Mouse (Mus musculus) lung, adult 2 months (tissue): ENCODE results near the gene Rnase13. TPM values are rescaled to one million over a fixed set of nuclear protein-coding genes. Genes with fewer than 3 reads are reported as not detected.

Experiments
- DNase-seq: peaks from one replicate; pipeline ENCODE4 v3.0.0; 2022
- H3K4me1 ChIP-seq: fragments of 200-500 bp; 2 replicates; pipeline ENCODE4 v1.6.1; 2011; ENCODE audit warnings: low read length; ENCODE audit not compliant: control insufficient read depth, insufficient read depth
- H3K4me3 ChIP-seq: fragments of 200-500 bp; replicated peaks from 2 replicates; pipeline ENCODE3; 2011; ENCODE audit warnings: low read depth, mild to moderate bottlenecking, control low read depth, low read length; ENCODE audit errors: extremely low read depth
- CTCF ChIP-seq: fragments of 200-500 bp; IDR thresholded peaks from 2 replicates; pipeline ENCODE4 v1.5.1; 2011; ENCODE audit warnings: mild to moderate bottlenecking, low read length, control low read depth; ENCODE audit not compliant: insufficient read depth
- POLR2A ChIP-seq: fragments of 200-500 bp; IDR thresholded peaks from 2 replicates; pipeline ENCODE4 v1.6.1; 2011; ENCODE audit warnings: low read depth, mild to moderate bottlenecking, control low read depth, low read length, borderline replicate concordance; ENCODE audit errors: extremely low read depth
- WGBS: fragments of 180-500 bp; shearing (Covaris S2); methylation state at CpG from one replicate; pipeline ENCODE4 v1.1.7; 2018; 5-methylcytosine and 5-hydroxymethylcytosine counted together
- polyA plus RNA-seq: library from polyadenylated mRNA; depleted of rRNA; stranded (reverse); fragments of >200 nt; gene quantifications from 2 replicates; pipeline ENCODE4 v1.2.3, GENCODE M21; 2012; rRNA removed

Gene Rnase13
- polyA plus RNA-seq = not detected in 2 replicates

DNA sequence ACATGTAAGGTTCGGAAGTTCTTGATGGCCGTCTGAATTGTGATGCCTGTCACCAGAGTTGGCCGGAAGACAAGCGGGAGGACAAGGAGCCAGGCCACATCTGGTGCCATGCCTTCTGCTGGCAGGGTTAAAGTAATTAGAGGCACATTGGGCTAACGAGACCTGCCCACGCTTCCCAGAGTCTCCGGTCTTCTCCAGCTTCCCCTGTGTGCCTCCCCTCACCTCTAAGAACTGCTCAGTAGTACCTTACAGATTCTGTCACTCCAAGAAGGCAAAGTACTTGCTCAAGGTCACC lies at the start of gene Rnase13:
Gene Rnase13 (minus strand): TSS at position 203 of the 295 bp plus-strand sequence.
- no peak within 1 kb of the TSS for H3K4me3 ChIP-seq
- 85% methylated on average over 7 of the region's 7 CpGs for WGBS
- TF ChIP-seq POLR2A (no peak), CTCF (no peak)
- H3K4me1 ChIP-seq = no peaks in the 10 kb centered on the region
- no peak for DNase-seq

DNA sequence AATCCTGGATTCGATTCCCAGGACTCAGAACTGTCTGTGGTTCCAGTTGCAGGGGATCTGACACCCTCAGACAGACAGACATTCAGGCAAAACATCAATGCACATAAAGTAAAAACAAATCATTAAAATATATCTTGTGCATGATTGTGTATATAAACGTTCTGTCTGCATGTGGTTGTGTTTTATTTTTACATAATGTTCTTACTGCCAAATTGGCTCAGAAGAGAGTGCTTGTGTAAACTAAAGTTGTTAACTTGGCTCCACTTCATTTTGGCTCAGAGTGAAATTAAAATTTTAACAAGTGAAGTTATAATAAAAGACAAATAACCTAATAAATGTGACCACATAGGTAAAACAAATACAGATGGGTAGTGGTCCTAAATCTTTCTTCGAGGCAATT lies 44.8 kb upstream of the Rnase13 start:
- H3K4me3 ChIP-seq = no peak overlapping the region
- 50% methylated on average over 3 of the region's 3 CpGs for WGBS
- H3K4me1 ChIP-seq = no peaks in the 10 kb centered on the region
- TF ChIP-seq POLR2A (no peak), CTCF (no peak)
- no peak for DNase-seq

DNA sequence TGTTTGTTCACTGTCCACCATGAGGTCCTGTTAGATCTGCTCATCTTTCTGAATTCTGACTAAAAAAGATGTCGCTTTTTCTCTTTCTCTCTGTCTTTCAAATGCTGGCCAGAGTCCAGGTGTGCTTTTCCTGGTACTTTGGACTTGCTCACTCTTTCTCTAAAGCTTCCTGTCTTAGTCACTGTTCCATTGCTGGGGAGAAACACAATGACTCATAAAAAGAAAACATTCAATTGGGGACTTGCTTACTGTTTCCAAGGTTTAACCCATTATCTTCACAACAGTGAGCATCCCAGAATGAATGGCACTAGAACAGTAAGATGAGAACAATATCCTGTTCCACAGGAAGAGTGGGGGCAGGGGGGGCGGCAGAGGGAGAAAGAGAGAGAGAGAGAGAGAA lies 37.7 kb upstream of the Rnase13 start:
- Histone ChIP-seq H3K4me1 (no peaks in the 10 kb centered on the region), H3K4me3 (no peak overlapping the region)
- no peak for DNase-seq
- TF ChIP-seq POLR2A = no peak
- TF ChIP-seq CTCF = no peak
- 70% methylated on average over 2 of the region's 2 CpGs for WGBS

DNA sequence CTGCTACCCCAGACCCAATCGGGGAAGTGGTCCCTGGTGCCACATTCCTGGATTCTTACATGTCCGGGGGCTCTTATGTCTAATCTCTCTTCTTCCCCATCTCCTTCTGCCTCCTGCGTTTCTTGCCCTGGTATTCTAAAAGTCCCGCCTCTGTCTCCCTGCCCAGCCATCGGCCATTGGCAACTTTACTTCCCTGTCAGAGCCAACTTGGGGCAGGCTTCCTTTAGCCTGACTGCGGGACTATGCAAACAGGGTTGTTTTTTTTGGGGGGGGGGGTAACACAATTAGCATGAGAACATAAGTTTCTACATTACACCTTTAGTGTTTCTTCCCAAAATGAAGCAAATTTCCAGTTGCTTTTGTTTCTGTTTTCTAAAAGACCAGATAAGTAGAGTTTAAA lies 20.8 kb upstream of the Rnase13 start:
- DNase-seq = no peak
- WGBS = 56% methylated on average over 6 of the region's 6 CpGs
- no peak for TF ChIP-seq POLR2A
- no peaks in the 10 kb centered on the region; the same call in 1 of the 2 replicates for H3K4me1 ChIP-seq
- H3K4me3 ChIP-seq = no peak overlapping the region

GRCm38 (mm10) chr14:51942236-51942635 lies 19.7 kb upstream of the Rnase13 start:
- Histone ChIP-seq H3K4me3 (no peak overlapping the region), H3K4me1 (no peaks in the 10 kb centered on the region; the same call in 1 of the 2 replicates)
- DNase-seq = no peak
- 45% methylated on average over 7 of the region's 7 CpGs for WGBS
- TF ChIP-seq POLR2A (no peak), CTCF (no peak)

DNA sequence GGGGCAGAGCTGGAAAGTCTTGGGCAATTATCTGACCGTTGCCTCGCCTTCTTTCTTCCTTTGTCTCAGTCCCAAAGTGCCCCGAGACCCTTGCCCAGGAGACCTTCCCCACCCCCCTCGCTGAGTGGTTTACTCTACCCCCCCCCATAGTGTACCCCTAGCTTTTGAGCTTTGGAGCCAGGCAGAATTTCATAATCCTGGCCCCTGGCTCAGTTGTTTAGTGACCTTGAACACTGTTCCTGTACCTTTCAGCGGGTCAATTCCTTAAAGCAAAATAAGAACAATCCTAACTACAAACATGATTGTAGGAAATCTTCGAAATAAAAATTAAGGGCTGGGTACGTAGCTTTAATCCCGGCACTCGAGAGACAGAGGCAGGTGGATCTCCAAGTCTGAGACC lies 19.0 kb upstream of the Rnase13 start:
- WGBS = 64% methylated on average over 9 of the region's 9 CpGs
- Histone ChIP-seq H3K4me1 (no peaks in the 10 kb centered on the region; the same call in 1 of the 2 replicates), H3K4me3 (no peak overlapping the region)
- no peak for DNase-seq
- TF ChIP-seq POLR2A (no peak), CTCF (no peak)

- TF ChIP-seq CTCF (no peak), POLR2A (no peak)
- Histone ChIP-seq H3K4me3 (no peak overlapping the region), H3K4me1 (no peaks in the 10 kb centered on the region; the same call in 1 of the 2 replicates)
- 36% methylated on average over 8 of the region's 8 CpGs for WGBS
- DNase-seq = no peak
Observed at GRCm38 (mm10) chr14:51940944-51941560, 18.5 kb upstream of the Rnase13 start.

DNA sequence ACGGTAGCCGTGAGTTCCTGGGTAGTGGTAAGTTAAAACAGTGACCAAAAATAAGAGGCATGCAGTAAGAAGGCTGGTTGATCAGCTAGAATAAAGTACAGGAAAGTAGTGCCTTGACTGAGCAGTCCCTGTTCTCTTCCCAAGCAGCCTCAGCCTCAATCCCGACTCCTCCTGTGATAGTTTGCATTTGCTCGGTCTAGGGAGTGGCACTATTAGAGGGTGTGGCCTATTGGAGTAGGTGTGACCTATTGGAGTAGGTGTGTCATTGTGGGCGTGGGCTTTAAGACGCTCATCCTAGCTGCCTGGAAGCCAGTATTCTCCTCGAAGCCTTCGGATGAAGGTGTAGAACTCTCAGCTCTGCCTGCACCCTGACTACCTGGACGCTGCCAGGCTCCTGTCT lies 16.4 kb upstream of the Rnase13 start:
- no peaks in the 10 kb centered on the region; the same call in 1 of the 2 replicates for H3K4me1 ChIP-seq
- TF ChIP-seq POLR2A = no peak
- TF ChIP-seq CTCF = no peak
- WGBS = 86% methylated on average over 9 of the region's 9 CpGs
- DNase-seq = no peak
- H3K4me3 ChIP-seq = no peak overlapping the region

- no peak for DNase-seq
- 36% methylated on average over 10 of the region's 10 CpGs for WGBS
- no peak for TF ChIP-seq CTCF
- no peak for TF ChIP-seq POLR2A
- Histone ChIP-seq H3K4me3 (no peak overlapping the region), H3K4me1 (no peaks in the 10 kb centered on the region)
Observed at GRCm38 (mm10) chr14:51932092-51933020, 9.8 kb upstream of the Rnase13 start.

DNA sequence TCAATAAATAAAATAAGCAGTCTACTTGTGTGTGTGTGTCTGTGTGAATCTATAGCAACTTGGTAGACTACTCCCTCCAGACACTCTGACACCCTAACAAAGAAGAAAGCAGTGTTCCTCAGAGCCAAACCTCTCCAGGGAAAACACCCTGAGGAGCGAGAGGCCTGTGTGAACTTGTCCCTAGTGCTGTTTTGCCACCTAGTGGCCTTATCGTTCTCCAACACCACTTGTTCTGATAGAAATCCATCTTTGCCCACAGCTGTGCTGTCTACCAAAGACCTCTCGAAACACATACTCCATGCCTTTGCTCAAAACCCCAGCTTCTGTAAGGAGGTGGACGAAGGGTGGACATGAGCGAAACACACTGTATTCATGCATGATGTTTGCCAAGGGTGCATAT lies 8.3 kb upstream of the Rnase13 start:
- DNase-seq = peak; percentile 24
- whole genome bisulfite sequencing = 31% methylated on average over 5 of the region's 5 CpGs
- no peak overlapping the region for H3K4me3 ChIP-seq
- TF ChIP-seq CTCF (peak; percentile 69), POLR2A (no peak)
- H3K4me1 ChIP-seq = no peaks in the 10 kb centered on the region
